Mouse (Mus musculus) CD4-positive, CD25-positive, alpha-beta regulatory T cell, adult 4 months (primary cell): ENCODE data around the gene C1qtnf9. TPM values are rescaled to one million over a fixed set of nuclear protein-coding genes. Genes with fewer than 3 reads are reported as not detected.

Experiments
- ATAC-seq: one replicate; pipeline ENCODE4 v1.8.0; 2017
- polyA plus RNA-seq, 2 experiments: library from polyadenylated mRNA; unstranded; fragments of 100-300 nt; shearing (Covaris generic); gene quantifications; one replicate each; pipeline ENCODE4 v1.2.1; 2017

C1qtnf9 gene
- polyA plus RNA-seq, 2 experiments from 2014 or later, result 0.39 TPM; not detected in 1

- ATAC-seq, result no peak
These were observed 16.4 kb upstream of the C1qtnf9 start for GRCm38 (mm10) chr14:60751581-60751980.

- ATAC-seq, result no peak
These were observed 14.8 kb upstream of the C1qtnf9 start for GRCm38 (mm10) chr14:60752892-60753800.

- ATAC-seq, result no peak
These were observed 14.2 kb upstream of the C1qtnf9 start for GRCm38 (mm10) chr14:60753801-60754126.

- no peak for ATAC-seq
These were observed 13.3 kb upstream of the C1qtnf9 start for GRCm38 (mm10) chr14:60754656-60755055.

- no peak for ATAC-seq
These were observed 11.7 kb upstream of the C1qtnf9 start for GRCm38 (mm10) chr14:60756271-60756670.

- ATAC-seq, result no peak
These were observed 10.7 kb upstream of the C1qtnf9 start for GRCm38 (mm10) chr14:60757265-60757664.

- ATAC-seq, result no peak
These were observed 10.2 kb upstream of the C1qtnf9 start for GRCm38 (mm10) chr14:60757722-60758121.

- ATAC-seq, result no peak
These were observed 8.8 kb upstream of the C1qtnf9 start for GRCm38 (mm10) chr14:60759097-60759496.

GRCm38 (mm10) chr14:60761801-60762200 is 6.1 kb upstream of the C1qtnf9 start:
- no peak for ATAC-seq

GRCm38 (mm10) chr14:60762754-60763153 is 5.2 kb upstream of the C1qtnf9 start:
- ATAC-seq, result no peak

GRCm38 (mm10) chr14:60763746-60764145 is 4.2 kb upstream of the C1qtnf9 start:
- ATAC-seq, result no peak

- ATAC-seq, result no peak
These were observed 3.4 kb upstream of the C1qtnf9 start for GRCm38 (mm10) chr14:60764526-60764925.

- no peak for ATAC-seq
These were observed 2.9 kb upstream of the C1qtnf9 start for GRCm38 (mm10) chr14:60765025-60765424.

- ATAC-seq, result no peak
These were observed 1.4 kb downstream of the C1qtnf9 start for GRCm38 (mm10) chr14:60769340-60769739.

GRCm38 (mm10) chr14:60770594-60770993 is 2.7 kb downstream of the C1qtnf9 start:
- no peak for ATAC-seq

- ATAC-seq, result peak; percentile 89
These were observed 3.1 kb downstream of the C1qtnf9 start for GRCm38 (mm10) chr14:60771057-60771456.

- ATAC-seq, result no peak
These were observed 5.5 kb downstream of the C1qtnf9 start for GRCm38 (mm10) chr14:60773476-60773875.

GRCm38 (mm10) chr14:60776521-60776920 is 8.6 kb downstream of the C1qtnf9 start:
- no peak for ATAC-seq

- ATAC-seq, result no peak
These were observed 9.6 kb downstream of the C1qtnf9 start for GRCm38 (mm10) chr14:60777485-60777919.

GRCm38 (mm10) chr14:60779198-60779597 is 11.3 kb downstream of the C1qtnf9 start:
- no peak for ATAC-seq

GRCm38 (mm10) chr14:60782121-60782656 is 14.3 kb downstream of the C1qtnf9 start:
- ATAC-seq, result no peak

- peak; percentile 23 for ATAC-seq
These were observed 15.3 kb downstream of the C1qtnf9 start for GRCm38 (mm10) chr14:60783196-60783595.

GRCm38 (mm10) chr14:60784427-60785315 is 16.7 kb downstream of the C1qtnf9 start, which contains the start of gene Mipep:
Mipep (plus strand) TSS chr14:60784573.
- peak; percentile 92 for ATAC-seq
